25 mouse cellular contexts compared by ENCODE assay signal in genomic region chr7:119936321-119936720, GRCm38 (mm10). TPM values are rescaled to one million over a fixed set of nuclear protein-coding genes. Genes with fewer than 3 reads are reported as not detected.
DNase-seq lines count a peak whose midpoint lies in the region; ATAC-seq and TF ChIP-seq lines count a peak whose summit lies in the region.
"Had no signal": no experiment of that assay in that cellular context is flagged by ENCODE, and none has a peak within 500 bp of the region (broad histone marks: within the 10 kb centered on the region; RNA-seq: fewer than 3 reads in every experiment).

No protein-coding gene starts in this region.

- no peaks in the 10 kb centered on the region for H3K9me3 ChIP-seq in forebrain, postnatal 0 days (ENCODE audit: low read length)
- no peaks in the 10 kb centered on the region for H3K9me3 ChIP-seq in forebrain, embryonic 16.5 days (ENCODE audit: control insufficient read depth, low read length)
- H3K9me3 ChIP-seq: embryonic facial prominence, embryonic 10.5 days; embryonic facial prominence, embryonic 13.5 days; forebrain, embryonic 12.5 days; hindbrain, embryonic 10.5 days; hindbrain, embryonic 13.5 days; intestine, embryonic 15.5 days had no signal

- DNase-seq in cerebellum, postnatal 14 days = peak; percentile 44 to 71
- no peak for DNase-seq in cerebellum, adult 9-11 months
- peak; percentile 21 for DNase-seq in forebrain, postnatal 0 days
- DNase-seq in brain, embryonic 18.5 days (ENCODE audit: low read depth, low spot score) = peak; percentile 10
- DNase-seq in yolk sac, embryonic 10.5 days (ENCODE audit: low spot score) = no peak
- DNase-seq: adrenal gland, adult 2 months; adrenal gland, postnatal 14 days; cerebellum, adult 8-10 months; embryo, embryonic 11 days; gastrocnemius, postnatal 10 days; gastrocnemius, postnatal 36 days; heart, postnatal 36 days; kidney, adult 11 months; kidney, adult 8-10 months had no signal

- TF ChIP-seq CTCF in forebrain, postnatal 0 days (IDR thresholded peaks at IDR 0.05; ENCODE audit: low read depth) = no peak

- no peak overlapping the region for H3K27ac ChIP-seq in forebrain, postnatal 0 days (ENCODE audit: low read depth, low read length)
- H3K27ac ChIP-seq in forebrain, embryonic 16.5 days (ENCODE audit: low read length) = no peak overlapping the region
- H3K27ac ChIP-seq: embryonic facial prominence, embryonic 10.5 days; embryonic facial prominence, embryonic 13.5 days; forebrain, embryonic 12.5 days; hindbrain, embryonic 10.5 days; hindbrain, embryonic 13.5 days; intestine, embryonic 15.5 days had no signal

- ATAC-seq in forebrain, postnatal 0 days = no peak
- no peak for ATAC-seq in forebrain, embryonic 16.5 days
- ATAC-seq: CD4-positive, CD25-positive, alpha-beta regulatory T cell, adult 4 months; hindbrain, embryonic 16.5 days; intestine, embryonic 15.5 days had no signal

- H3K4me1 ChIP-seq in forebrain, postnatal 0 days (ENCODE audit: insufficient read depth) = no peaks in the 10 kb centered on the region
- H3K4me1 ChIP-seq in forebrain, embryonic 16.5 days (replicated peaks; ENCODE audit: control insufficient read depth, insufficient read depth, low read length) = no peaks in the 10 kb centered on the region
- H3K4me1 ChIP-seq: embryonic facial prominence, embryonic 10.5 days; embryonic facial prominence, embryonic 13.5 days; forebrain, embryonic 12.5 days; hindbrain, embryonic 10.5 days; hindbrain, embryonic 13.5 days; intestine, embryonic 15.5 days had no signal

- H3K4me3 ChIP-seq in forebrain, postnatal 0 days (ENCODE audit: low read depth, low read length) = no peak overlapping the region
- no peak overlapping the region for H3K4me3 ChIP-seq in forebrain, embryonic 16.5 days (replicated peaks; ENCODE audit: low read length)
- H3K4me3 ChIP-seq: embryonic facial prominence, embryonic 10.5 days; embryonic facial prominence, embryonic 13.5 days; erythroblast, embryonic 14.5 days; forebrain, embryonic 12.5 days; hindbrain, embryonic 10.5 days; hindbrain, embryonic 13.5 days; intestine, embryonic 15.5 days had no signal

- no peak overlapping the region for H3K9ac ChIP-seq in forebrain, postnatal 0 days
- no peak overlapping the region for H3K9ac ChIP-seq in forebrain, embryonic 16.5 days (replicated peaks; ENCODE audit: low read depth, low read length)
- H3K9ac ChIP-seq: embryonic facial prominence, embryonic 13.5 days; forebrain, embryonic 12.5 days; hindbrain, embryonic 13.5 days; intestine, embryonic 15.5 days had no signal

- no peaks in the 10 kb centered on the region for H3K36me3 ChIP-seq in forebrain, postnatal 0 days (ENCODE audit: insufficient read depth)
- H3K36me3 ChIP-seq in forebrain, embryonic 16.5 days (ENCODE audit: control insufficient read depth, insufficient read depth) = no peaks in the 10 kb centered on the region
- H3K36me3 ChIP-seq: embryonic facial prominence, embryonic 10.5 days; embryonic facial prominence, embryonic 13.5 days; forebrain, embryonic 12.5 days; hindbrain, embryonic 10.5 days; hindbrain, embryonic 13.5 days; intestine, embryonic 15.5 days had no signal

- no peaks in the 10 kb centered on the region for H3K27me3 ChIP-seq in forebrain, postnatal 0 days (ENCODE audit: insufficient read depth, low read length)
- no peaks in the 10 kb centered on the region for H3K27me3 ChIP-seq in forebrain, embryonic 16.5 days (replicated peaks; ENCODE audit: control insufficient read depth, insufficient read depth, low read length)
- H3K27me3 ChIP-seq: embryonic facial prominence, embryonic 13.5 days; forebrain, embryonic 12.5 days; hindbrain, embryonic 13.5 days; intestine, embryonic 15.5 days had no signal

- H3K4me2 ChIP-seq in forebrain, postnatal 0 days (ENCODE audit: low read depth) = no peak overlapping the region
- H3K4me2 ChIP-seq in forebrain, embryonic 16.5 days (ENCODE audit: low read length) = no peak overlapping the region
- H3K4me2 ChIP-seq: embryonic facial prominence, embryonic 13.5 days; forebrain, embryonic 12.5 days; heart, embryonic 11.5 days; hindbrain, embryonic 13.5 days; intestine, embryonic 15.5 days had no signal

RNA-seq across cellular contexts. Expression of gene Dcun1d3, which starts 40.2 kb away (rescaled TPM):
- total RNA-seq in forebrain, postnatal 0 days (2014; rRNA removed) = 10.8 and 14.6 TPM in 2 replicates
- 6.8 and 9.0 TPM in 2 replicates for polyA plus RNA-seq in forebrain, postnatal 0 days (2015; fragmentation: Nextera tagmentation; extraction: Ambion mirVana)
- 20.4 and 23.8 TPM in 2 replicates for polyA plus RNA-seq in forebrain, embryonic 16.5 days (2015; fragmentation: Nextera tagmentation; extraction: Ambion mirVana)

RNA-seq across cellular contexts. Expression of gene Lyrm1, which starts 40.7 kb away (rescaled TPM):
- 22.3 and 23.0 TPM in 2 replicates for total RNA-seq in forebrain, postnatal 0 days (2014; rRNA removed)
- polyA plus RNA-seq in forebrain, postnatal 0 days (2015; fragmentation: Nextera tagmentation; extraction: Ambion mirVana) = 24.4 and 25.6 TPM in 2 replicates
- polyA plus RNA-seq in forebrain, embryonic 16.5 days (2015; fragmentation: Nextera tagmentation; extraction: Ambion mirVana) = 14.3 and 17.8 TPM in 2 replicates

Comparison
In these comparisons a context has a peak if more than half of its experiments do, and no peak if none do; other contexts are left out.
1. DNase-seq: peak in cerebellum, postnatal 14 days (2 of 2), forebrain, postnatal 0 days (single experiment) and brain, embryonic 18.5 days (single experiment); none in cerebellum, adult 9-11 months (single experiment) and yolk sac, embryonic 10.5 days (single experiment).